Mouse (Mus musculus) cerebellum, adult 11 months (tissue): Measurements from ENCODE around the gene Trpc4ap.
"Not testable (repeated sequence)": the region's sequence is repeated elsewhere in the genome, so short reads cannot be mapped to it uniquely, and the experiment has no call there.

ENCODE experiments used
- DNase-seq: peaks from one replicate; pipeline ENCODE4 v3.0.0; 2022

Gene Trpc4ap

DNA sequence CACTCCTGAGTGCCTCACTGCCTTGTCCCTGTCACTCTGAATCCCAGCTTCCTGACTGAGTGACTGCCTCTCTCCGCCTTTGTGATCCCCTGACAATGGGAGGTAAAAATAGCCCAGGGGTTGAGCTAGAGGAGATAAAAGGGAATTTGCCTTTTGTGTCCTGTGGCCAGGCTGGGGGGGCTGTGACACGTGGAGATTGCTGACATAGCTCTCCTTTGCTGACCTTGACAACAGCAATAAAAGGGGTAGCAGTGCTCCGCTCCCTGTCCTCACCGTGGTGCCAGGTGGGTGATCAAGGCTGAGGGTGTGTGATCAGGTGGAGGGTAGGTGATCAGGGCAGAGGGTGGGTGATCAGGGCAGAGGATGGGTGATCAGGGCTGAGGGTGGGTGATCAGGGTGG lies 81.2 kb downstream of the Trpc4ap start, which contains the start of gene Myh7b:
TSS of gene Myh7b (plus strand) at position 235 of the 400 bp plus-strand sequence.
- DNase-seq: no peak

DNA sequence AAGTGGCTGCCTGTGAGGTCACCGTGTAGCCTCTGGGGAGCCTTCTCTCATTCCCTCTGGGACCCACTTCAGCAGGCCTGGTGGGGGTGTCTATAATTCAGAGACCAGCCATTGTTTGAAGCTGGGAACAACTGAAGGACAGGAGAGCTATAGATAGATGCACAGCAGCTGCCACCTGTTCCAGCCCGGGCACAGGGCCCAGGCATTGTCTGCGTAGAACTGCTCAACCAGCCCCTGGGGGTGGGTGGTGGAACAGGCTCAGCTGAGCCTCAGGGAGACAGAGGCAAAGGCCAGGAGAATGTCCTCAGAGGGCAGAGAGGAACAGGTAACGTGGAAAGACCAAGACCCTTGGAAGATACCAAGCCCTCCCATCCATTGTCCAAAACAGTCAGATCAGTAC lies 85.8 kb downstream of the Trpc4ap start:
- DNase-seq: peak; percentile 71

DNA sequence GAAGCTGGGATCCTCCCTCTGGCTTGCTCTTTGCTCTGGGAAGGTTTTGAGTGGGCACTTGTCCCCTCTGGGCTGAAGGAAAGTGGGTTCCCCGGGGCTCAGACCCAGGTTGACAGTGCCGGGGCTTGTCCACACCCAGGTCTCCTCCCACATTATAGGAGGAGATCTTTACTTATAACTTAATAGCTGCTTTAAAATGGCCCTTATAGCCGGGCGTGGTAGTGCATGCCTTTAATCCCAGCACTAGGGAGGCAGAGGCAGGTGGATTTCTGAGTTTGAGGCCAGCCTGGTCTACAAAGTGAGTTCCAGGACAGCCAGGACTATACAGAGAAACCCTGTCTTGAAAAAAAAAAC lies 87.0 kb downstream of the Trpc4ap start:
- DNase-seq: not testable (repeated sequence)

DNA sequence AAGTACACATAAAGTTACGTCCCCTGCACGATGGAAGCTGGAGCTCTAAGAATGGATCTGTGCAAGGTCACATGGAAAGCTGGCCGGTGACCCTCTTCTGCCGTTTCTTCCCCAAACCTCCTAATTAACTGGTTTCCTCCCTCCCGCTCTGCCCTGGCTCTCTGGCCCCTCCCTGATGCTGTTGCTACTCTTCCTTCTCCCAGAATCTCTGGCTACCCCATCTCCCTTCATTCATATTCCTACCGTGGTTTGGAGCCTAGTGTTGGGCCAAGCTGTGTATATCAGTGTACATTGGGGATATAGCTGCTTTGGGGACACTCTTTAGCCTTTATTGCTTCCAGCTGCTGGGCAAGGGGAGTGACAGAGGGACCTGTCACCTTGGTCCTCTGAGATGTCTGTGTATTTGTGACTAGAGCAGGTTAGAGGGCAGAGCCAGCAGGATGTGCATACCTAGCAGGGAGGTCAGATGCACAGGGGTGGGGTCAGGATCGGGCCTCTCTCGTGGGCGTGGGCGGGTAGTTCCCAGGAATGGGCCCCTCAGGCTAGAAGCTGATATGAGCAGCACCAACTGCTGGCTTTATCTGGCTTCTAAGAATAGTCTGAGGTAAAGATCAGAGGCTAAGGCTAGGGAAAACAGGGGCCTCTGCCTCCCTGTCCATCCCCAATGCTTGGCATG lies 87.5 kb downstream of the Trpc4ap start:
- DNase-seq: no peak

DNA sequence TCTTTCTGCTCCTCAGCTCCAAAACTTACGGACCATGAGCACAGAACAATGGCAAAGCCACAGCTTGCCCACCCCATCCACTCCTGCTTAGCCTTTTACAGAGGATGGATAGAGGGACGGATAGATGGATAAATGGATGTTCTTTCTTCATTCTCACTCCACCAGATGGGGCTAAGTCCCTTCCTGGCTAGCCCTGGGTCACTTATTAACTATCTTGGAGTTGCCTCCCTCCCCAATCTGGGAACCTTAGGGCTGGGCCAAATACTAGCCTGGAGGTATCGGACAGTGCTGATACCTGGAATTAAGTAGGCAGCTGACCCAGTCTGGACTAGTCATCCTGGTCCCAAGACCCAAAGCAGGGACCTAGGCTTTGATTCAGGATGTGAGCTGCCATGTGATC lies 88.5 kb downstream of the Trpc4ap start:
- DNase-seq: no peak

DNA sequence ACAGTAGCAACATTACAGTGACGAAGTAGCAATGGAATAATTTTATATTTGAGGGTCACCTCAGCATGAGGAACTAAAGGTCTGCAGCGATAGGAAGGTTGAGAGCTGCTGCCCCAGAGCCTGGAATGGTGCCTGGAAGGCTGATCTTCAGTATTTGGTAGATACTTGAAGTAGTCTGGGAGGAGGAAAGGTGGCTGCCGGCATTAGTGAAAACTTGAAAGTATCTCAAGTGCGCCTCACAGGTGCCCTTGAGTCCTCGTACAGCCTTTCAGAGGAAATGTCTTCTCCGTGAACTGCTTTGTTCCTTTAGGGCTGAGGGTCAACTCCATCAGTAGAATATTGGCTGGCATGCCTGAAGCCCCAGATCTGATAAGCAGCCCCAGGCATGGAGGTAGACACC lies 96.7 kb downstream of the Trpc4ap start:
- DNase-seq: no peak

DNA sequence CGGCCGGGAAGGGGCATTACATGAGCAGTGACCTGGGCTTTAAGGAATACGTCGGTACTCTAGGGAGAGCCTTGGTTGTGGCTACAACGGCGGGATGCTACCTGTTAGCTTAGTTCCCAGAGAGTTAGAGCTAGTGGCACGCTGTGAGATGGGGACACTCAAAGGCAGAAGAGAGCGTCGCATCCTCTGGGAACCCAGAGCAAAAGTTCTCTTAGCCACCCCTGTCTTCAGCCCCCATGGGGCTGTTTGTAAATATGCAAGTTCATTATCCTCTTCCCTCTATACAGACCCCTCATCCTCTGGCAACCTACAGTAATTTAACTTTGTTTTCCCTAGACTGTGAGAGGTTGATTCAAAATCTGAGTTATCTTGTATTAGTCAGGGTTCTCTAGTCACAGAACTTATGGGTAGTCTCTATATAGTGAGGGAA lies 99.3 kb downstream of the Trpc4ap start:
- DNase-seq: no peak

DNA sequence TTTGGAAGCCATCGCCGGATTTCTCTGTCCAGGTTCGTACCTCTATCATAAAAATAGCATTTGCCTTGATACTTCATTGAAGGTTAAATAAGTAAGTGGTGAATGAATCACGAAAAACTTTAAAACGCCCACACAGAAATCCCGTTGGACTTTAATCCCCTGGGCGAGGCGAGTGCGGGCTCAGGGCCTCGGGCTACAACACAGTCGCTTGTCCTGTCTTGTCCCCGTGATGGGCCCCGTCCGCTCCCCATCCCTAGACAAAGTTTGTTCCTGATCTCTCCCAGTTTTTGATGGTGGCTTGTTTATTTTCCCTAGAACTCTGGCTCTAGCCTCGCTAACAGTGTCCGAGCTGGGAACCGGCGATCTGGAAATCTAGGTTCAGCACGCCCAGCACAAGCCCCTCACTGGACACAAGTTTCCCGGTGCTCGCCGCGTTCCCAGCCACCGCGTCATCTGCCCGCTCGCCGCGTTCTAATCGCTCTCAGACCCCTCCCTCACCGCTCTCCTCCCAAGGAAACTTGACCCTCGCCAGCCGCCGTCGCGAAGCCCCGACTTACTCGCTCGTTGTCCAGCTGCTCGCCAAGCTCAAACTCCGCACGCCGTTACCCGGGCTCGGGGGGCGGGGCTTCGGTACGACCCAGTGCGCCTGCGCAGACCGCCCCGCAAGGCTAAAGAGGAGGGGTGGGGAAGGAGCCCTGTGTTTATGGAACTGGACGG lies 99.9 kb downstream of the Trpc4ap start, which contains the start of gene Gss:
TSS of gene Gss (minus strand) at position 674 of the 717 bp plus-strand sequence.
- peak; percentile 98 for DNase-seq

DNA sequence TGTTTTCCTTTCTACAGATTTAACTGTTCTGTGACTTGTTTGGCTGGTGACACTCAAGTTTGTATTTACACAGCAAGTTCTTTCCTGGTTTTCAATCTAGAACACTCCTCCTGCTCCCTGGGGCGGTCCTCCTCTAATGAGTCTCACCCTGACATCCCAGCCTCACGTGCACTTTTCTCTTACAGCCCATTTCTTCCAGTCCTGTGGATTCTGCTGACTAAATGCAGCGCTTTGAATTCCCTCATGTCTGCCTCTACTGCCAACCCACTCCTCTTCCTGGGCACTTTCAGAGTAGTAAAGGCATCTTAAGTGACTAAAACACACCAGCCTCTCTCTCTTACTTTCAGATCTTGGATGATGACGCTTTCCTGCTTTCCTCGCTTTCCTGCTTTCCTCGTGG lies 100.5 kb downstream of the Trpc4ap start:
- DNase-seq: no peak

DNA sequence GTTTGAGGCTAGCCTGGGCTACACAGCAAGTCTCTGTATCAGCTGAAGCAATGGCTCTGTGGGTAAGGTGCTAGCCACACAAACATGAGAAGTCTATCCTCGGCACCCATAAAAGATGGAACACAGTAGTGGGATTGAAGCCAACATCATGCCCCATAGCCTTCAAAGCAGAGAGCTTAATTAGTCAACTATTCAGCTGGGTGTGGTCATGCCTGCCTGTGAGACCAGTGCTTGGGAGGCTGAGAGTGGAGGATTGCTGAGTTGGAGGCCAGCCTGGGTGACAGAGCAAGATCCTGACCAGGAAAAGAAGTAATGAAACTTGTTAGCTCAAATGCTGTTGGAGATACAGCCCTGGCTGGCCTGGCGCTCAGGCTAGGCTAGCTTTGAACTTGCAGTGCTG lies 101.3 kb downstream of the Trpc4ap start:
- DNase-seq: no peak

DNA sequence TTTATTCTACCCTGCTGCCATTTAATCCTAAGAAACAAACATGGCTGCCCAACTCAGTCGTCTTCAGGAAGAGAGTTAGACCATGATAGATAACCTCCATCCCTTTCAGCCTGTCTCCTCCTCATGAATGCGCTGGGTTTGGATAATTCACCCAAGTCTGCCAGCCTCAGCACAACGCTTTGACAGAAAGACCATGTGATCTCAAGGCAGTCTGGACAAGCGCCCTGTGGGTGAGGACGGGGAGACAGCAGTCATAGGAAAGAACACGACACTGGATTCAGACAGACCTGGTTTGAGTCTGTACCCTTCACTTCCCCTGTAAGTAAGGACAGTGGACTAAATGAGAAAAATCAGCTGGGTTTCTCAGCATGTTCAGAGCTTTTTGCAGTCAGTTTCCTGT lies 102.7 kb downstream of the Trpc4ap start:
- DNase-seq: no peak

DNA sequence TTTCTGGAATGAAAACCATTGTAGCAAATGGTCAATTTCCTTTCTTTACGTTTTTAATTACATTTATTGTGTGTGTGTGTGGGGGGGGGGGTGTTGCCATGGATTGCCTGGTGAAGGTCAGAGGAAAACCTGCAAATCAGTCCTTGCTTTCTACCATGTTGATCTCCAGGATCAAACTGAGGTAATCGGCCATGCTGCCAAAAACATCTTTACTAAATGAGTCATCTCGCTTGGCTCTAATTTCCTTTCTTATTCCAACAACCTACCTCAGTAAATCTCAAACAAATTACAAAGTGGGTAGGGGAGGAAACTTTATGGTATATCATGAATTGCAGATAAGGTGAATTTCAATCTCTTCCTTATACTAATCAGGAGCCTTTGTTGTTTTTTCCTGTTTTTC lies 104.0 kb downstream of the Trpc4ap start:
- no peak for DNase-seq

DNA sequence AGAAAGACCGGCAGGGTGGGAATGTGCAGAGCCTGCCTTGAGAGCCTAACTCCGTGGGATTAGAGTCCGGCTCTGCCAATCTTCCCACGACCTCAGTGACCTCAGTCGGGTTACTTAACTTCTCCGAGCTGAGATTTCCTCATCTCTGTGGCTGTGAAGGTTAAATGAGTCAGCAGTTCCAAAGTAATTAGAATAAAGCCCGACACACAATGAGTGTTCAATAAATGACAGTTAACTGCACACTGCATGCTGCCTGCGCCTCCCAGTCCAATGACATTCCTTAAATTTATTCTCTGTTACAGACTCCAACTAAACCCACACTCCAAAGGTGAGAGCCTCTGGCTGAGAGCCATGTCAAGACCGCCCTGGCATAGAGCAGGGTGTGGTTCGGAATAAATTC lies 106.7 kb downstream of the Trpc4ap start:
- no peak for DNase-seq

DNA sequence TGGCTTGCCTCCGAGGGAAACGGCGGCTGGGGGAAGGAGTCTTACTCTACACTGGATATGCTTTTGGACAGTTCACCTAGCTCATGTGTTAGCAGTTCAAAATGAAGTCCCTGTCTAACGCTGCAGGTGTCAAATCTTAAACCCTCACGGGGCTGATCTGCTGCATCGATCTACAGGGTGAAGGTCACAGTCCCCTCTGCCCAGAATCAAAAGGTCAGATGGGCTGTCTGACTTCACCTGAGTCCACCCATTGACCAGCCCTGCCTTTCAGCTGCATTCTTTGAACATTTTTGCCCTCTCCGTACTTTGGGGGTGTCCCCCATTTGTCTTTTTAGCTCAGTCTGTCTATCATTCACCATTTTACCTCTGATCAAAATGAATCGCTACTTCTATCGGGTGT lies 107.1 kb downstream of the Trpc4ap start:
- DNase-seq: no peak
